Mouse (Mus musculus) liver, adult 2 months (tissue): Measurements from ENCODE around the gene Lmf1.

Experiments
- CTCF ChIP-seq: fragments of 200-500 bp; IDR thresholded peaks from 2 replicates; pipeline ENCODE4 v1.5.1; 2011; ENCODE audit warnings: low read depth, low read length, control low read depth
- POLR2A ChIP-seq: fragments of 200-500 bp; IDR thresholded peaks from 2 replicates; pipeline ENCODE4 v1.6.1; 2011; ENCODE audit warnings: low read length, control low read depth; ENCODE audit not compliant: insufficient read depth; ENCODE audit errors: extremely low read depth

- TF ChIP-seq CTCF (no peak), POLR2A (no peak)
These were observed 1.6 kb upstream of the Lmf1 start for GRCm38 (mm10) chr17:25577263-25577662.
